Mouse (Mus musculus): ENCODE measurements around the gene Parp1. TPM values are rescaled to one million over a fixed set of nuclear protein-coding genes. Genes with fewer than 3 reads are reported as not detected.

Parp1 gene
- polyA plus RNA-seq, 1 experiment from 2014 or later, result 93.5 TPM

GRCm38 (mm10) chr1:180641518-180642227 is 72.9 kb downstream of the Parp1 start:
- peak; percentile 55 for ATAC-seq (ENCODE audit: low FRiP score, low read depth)
- peak overlapping the region; percentile 90 for H3K27ac ChIP-seq (replicated peaks)
- H3K4me1 ChIP-seq (replicated peaks), result peaks cover 22% of the 10 kb centered on the region
- H3K36me3 ChIP-seq, result no peaks in the 10 kb centered on the region
- H3K27me3 ChIP-seq, result no peaks in the 10 kb centered on the region
- no peaks in the 10 kb centered on the region for H3K9me3 ChIP-seq
- H3K4me2 ChIP-seq, result peak overlapping the region; percentile 85
- peak overlapping the region; percentile 86 for H3K4me3 ChIP-seq
- WGBS, result 3% methylated on average over 50 of the region's 50 CpGs
- peak overlapping the region; percentile 77 for H3K9ac ChIP-seq

DNA sequence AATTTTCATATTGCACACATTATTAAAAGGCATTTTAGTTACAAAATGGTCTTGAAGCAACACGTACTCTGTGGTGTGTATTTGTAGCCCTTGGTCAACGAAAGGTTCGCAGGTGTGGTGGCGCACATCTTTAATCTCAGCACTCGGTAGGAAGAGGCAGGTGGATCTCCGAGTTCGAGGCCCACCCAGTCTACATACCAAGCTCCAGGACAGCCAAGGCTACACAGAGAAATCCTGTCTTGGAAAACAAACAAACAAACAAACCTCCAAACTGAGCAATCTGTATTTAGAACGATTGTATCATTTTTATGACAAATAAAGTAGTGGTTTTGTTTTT is 73.5 kb downstream of the Parp1 start:
- no peak for ATAC-seq (ENCODE audit: low FRiP score, low read depth)
- no peaks in the 10 kb centered on the region for H3K9me3 ChIP-seq
- H3K36me3 ChIP-seq, result no peaks in the 10 kb centered on the region
- no peak overlapping the region for H3K27ac ChIP-seq (replicated peaks)
- peak overlapping the region; percentile 77 for H3K9ac ChIP-seq
- 79% methylated on average over 8 of the region's 8 CpGs for WGBS
- H3K4me1 ChIP-seq (replicated peaks), result peaks cover 22% of the 10 kb centered on the region
- peak overlapping the region; percentile 85 for H3K4me2 ChIP-seq
- H3K4me3 ChIP-seq, result peak overlapping the region; percentile 86
- no peaks in the 10 kb centered on the region for H3K27me3 ChIP-seq

Small RNAs within 50 kb of the gene (microRNA-seq; reads per million reads assigned to microRNA genes)
- gene Mir6904, result not detected

Other genes starting within 250 kb of the Parp1 start
- gene Itpkb, start 238.4 kb upstream of the Parp1 start, polyA plus RNA-seq (2015; fragmentation: Nextera tagmentation; extraction: Ambion mirVana), result 3.5 and 3.7 TPM in 2 replicates
- gene Stum, start 85.4 kb upstream of the Parp1 start, polyA plus RNA-seq (2015; fragmentation: Nextera tagmentation; extraction: Ambion mirVana), result 12.7 and 14.1 TPM in 2 replicates
- gene Lin9, start 72.2 kb downstream of the Parp1 start, polyA plus RNA-seq (2015; fragmentation: Nextera tagmentation; extraction: Ambion mirVana), result 8.9 and 9.5 TPM in 2 replicates
- gene Mixl1, start 128.1 kb downstream of the Parp1 start, polyA plus RNA-seq (2015; fragmentation: Nextera tagmentation; extraction: Ambion mirVana), result 0.10 TPM in 1 of 2 replicates, not detected in the other
- gene Acbd3, start 157.1 kb downstream of the Parp1 start, polyA plus RNA-seq (2015; fragmentation: Nextera tagmentation; extraction: Ambion mirVana), result 22.9 and 23.0 TPM in 2 replicates
- gene H3f3a, start 245.0 kb downstream of the Parp1 start, polyA plus RNA-seq (2015; fragmentation: Nextera tagmentation; extraction: Ambion mirVana), result 2,665 and 2,688 TPM in 2 replicates